Mouse (Mus musculus): ENCODE measurements around the gene Ctdspl.

The Ctdspl gene

DNA sequence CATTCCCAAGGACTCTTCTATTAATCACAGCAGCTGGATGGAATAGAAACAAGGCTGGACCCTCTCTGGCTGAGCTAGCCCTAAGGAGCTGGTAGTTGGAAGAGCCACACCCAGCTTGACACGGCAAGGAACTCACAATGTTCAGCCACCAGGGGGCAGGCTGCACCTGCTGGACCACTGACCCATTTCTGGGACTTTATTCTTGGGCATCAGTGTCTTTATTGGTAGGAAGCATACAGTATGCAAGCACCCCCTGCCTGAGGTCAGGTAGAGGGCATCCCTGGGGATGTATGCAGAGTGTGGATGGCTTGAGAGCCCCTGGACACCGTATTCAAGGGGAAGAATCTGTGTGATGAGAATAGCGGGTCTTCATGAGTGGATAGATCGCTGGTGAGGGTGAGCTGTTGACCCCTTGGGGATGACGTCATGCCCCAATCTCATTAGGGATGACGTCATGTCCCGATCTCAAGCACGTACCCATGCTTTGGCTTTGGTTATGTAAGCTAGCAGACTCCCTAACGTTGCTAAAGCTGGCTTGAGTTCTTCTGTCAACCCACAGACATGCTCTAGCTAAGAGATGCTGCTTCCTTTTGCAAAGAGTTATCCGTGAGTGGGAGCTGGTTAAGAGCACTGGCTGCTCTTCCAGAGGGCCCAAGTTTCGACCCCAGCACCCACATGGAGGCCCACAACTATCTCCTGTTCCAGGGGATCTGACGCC, 5.3 kb upstream of the Ctdspl start:
- DNase-seq (ENCODE audit: low spot score in 2 of 2): peak; percentile 66 to 73

GRCm38 (mm10) chr9:118921926-118922325, 4.3 kb upstream of the Ctdspl start:
- DNase-seq (ENCODE audit: low spot score in 2 of 2): no peak

DNA sequence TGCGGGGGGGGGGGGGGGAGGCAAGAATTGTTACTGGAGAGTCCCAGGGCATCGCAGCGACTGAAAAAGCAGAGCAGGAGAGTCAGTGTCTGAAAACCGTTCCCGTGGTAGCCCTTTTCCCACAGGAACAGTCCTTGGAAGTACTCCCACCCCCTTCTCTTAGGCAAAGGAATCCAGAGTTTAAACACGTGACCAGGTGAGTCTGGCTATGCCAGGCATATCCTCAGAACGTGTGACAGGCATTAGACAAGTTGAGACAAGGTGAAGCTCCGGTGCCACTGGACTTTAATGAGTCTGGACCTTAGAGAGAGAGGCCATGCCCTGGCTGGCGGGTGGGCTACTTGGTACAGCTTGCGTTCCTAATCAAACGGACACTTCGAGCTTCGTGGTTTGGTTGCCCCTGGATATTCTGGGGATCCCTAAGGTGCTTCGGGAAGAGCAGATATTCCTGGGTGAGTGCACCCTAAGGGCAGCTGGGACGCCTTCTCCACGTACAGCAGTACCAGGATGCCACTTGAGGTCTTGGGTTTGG, 1.6 kb upstream of the Ctdspl start:
- DNase-seq (ENCODE audit: low spot score in 2 of 2): no peak

DNA sequence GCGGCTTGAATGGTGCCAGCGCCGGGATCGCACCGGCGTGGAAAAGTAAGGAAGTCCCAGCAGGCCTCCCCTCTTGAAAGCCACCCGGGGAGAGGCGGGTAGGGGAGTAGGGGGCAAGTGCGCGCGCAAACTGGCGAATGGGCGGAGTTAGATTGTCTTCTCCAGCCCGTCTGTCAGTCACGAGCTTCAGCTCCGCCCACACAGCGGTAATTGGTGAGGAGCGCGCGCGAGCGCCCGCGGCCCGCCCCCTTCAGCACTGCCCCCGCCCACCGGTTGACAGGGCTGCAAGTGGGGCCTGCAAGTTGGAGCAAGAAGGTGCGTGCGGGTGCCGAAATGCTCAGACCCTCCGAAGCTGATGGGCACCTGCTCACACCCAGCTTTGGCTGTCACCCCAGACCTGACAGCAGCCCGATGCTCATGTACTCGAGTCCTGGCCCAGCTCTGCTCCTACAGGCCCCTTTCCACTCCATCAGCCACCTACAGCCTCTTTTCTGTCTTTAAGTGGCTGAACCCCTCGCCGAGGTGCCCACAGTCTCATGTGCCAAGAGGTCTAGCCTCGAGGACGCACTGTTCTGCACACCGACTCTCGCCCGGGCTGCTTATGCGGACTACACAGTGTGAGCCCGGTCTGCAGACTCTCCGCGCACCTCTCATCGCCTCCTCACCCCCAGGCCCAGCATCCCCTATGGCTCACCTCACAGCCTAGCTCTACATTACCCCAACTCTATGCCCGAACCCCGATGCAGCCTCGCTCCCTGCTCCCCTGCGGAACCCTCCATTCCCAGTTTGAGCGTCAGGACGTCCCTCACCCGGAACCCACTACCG, 755 bp upstream of the Ctdspl start:
- peak; percentile 94 to 95 for DNase-seq (ENCODE audit: low spot score in 2 of 2)

- DNase-seq (ENCODE audit: low spot score in 2 of 2): peak; percentile 75 to 79
These were observed 552 bp downstream of the Ctdspl start for GRCm38 (mm10) chr9:118926688-118927321.

DNA sequence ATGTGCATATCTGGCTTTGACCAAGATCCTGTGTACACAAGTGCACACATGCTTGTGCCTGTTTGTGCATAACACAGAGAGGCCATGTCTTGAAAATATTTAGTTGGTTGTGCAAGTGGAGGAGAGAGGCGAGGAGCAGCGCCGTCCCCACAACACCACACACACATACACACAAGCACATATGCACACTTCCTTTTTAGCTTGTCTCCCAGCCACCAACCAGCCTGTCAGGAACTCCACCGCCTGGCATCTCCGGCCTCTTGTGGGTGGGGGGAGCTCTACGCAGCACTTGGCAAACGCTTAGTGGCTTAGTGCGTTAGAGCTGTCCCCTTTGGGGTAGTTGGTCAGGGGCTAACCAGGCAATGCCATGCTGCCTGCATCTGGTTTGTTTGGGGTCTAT, 1.2 kb downstream of the Ctdspl start:
- DNase-seq (ENCODE audit: low spot score in 2 of 2): peak; percentile 45 to 60

GRCm38 (mm10) chr9:118928007-118928406, 1.8 kb downstream of the Ctdspl start:
- DNase-seq (ENCODE audit: low spot score in 2 of 2): no peak

GRCm38 (mm10) chr9:118928656-118929055, 2.4 kb downstream of the Ctdspl start:
- no peak for DNase-seq (ENCODE audit: low spot score in 2 of 2)

- DNase-seq (ENCODE audit: low spot score in 2 of 2): no peak
These were observed 4.4 kb downstream of the Ctdspl start for GRCm38 (mm10) chr9:118930611-118931010.

- DNase-seq (ENCODE audit: low spot score in 2 of 2): no peak
These were observed 7.5 kb downstream of the Ctdspl start for GRCm38 (mm10) chr9:118933800-118934199.

DNA sequence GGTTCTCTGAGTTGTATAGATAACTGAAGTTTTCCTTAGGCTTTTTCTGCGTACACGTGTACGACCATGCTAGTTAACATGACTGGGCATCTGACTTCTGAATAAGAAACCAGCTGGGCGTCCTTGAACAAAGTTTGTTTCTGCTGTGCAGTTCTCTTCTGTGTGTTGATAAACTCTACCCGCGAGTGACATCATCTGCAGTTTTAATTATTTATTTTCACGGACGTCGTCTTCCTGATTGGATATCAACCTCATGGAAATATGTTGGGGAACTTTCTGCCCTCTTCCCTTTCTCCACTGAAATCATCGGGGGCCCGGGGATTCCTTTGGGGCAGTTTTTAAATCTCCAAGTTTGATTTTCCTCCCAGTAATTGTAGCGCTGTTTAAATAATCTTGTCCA, 8.1 kb downstream of the Ctdspl start:
- no peak for DNase-seq (ENCODE audit: low spot score in 2 of 2)

DNA sequence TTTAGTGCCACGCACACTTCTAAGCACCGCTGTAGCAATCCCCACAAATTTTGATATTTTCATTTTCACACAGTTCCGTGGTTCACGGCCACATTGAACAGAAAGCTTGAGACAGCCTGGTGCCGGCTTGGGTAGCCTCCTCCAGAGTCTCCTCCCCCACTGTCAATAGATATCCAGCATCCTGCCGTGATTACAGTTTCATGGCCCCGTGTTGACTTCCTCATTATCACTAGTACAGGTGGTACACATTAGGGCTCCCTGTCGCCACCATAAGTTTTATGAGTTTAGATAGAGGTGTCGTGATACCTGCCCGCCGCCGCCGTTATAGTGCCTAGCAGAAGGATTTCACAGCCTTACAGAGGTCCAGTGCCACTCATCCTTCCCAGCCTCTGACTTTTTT, 8.8 kb downstream of the Ctdspl start:
- DNase-seq (ENCODE audit: low spot score in 2 of 2): no peak

- no peak for DNase-seq (ENCODE audit: low spot score in 2 of 2)
These were observed 9.8 kb downstream of the Ctdspl start for GRCm38 (mm10) chr9:118936071-118936470.

DNA sequence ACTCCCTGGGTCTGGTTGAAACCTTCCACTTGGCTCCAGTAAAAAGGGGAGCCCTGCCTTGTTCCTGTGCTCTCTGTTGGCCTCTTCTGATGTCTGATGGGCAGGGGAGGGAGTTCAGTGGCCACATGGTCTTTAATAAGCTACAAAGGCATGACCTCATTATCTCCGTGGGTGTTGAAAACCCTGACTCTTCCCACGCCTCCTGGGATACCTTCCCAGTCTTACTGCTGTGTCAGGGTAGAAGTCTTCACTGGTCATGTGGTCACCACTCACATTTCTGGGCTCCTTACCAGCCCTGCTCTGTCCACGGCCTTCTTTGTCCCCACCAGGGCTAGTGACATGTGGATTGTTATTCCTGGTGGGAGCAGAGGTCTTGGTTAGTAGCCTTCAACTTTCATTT, 11.3 kb downstream of the Ctdspl start:
- no peak for DNase-seq (ENCODE audit: low spot score in 2 of 2)

GRCm38 (mm10) chr9:118939410-118939809, 13.2 kb downstream of the Ctdspl start:
- DNase-seq (ENCODE audit: low spot score in 2 of 2): no peak

GRCm38 (mm10) chr9:118939831-118940230, 13.6 kb downstream of the Ctdspl start:
- no peak for DNase-seq (ENCODE audit: low spot score in 2 of 2)

DNA sequence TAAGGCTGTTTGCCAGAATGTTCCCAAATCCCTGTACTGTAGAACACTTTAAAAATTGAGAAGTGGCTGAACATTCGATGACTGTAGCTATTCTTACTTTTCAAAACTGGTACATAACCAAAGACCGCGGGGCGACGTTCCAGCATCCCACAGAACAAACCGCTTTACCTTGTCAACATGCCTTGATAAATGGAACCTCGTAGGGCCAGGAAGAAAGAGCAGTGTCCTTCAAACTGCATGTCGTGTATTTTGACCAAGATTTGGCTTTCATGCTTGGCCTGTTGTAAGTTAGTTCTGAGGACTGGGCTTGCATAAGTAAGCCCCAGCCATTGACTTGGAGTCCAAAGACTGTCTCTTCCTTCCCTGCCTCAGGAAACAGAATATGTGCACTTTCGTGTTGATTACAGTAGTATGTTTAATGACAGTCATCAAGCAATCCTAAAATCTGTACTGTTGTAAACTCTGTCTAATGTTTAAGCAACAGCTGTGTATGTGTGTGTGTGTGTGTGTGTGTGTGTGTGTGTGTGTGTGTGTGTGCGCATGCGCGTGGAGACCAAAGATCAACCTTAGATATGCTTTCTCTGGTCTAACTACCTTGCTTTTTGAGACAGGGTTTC, 14.4 kb downstream of the Ctdspl start:
- no peak for DNase-seq (ENCODE audit: low spot score in 2 of 2)

GRCm38 (mm10) chr9:118942030-118942429, 15.8 kb downstream of the Ctdspl start:
- no peak for DNase-seq (ENCODE audit: low spot score in 2 of 2)

DNA sequence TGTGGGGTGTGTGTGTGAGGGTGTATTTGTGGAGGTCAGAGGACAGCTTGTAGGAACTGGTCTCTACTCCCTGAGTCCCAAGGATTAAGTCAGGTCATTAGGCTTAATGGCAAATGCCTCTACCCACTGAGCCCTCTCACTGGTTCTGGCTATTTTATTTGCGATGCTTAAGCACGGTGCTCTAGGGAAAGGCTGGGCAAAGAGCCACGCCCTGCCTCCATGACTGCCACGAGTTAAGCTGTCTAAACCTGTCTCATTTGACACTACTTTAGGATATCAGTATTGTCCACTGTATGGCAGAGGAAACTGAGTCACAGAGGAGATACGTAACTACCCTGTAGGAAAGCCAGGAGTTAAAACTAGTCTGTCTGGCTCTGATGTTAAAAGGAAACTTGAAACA, 17.7 kb downstream of the Ctdspl start:
- DNase-seq (ENCODE audit: low spot score in 2 of 2): no peak

DNA sequence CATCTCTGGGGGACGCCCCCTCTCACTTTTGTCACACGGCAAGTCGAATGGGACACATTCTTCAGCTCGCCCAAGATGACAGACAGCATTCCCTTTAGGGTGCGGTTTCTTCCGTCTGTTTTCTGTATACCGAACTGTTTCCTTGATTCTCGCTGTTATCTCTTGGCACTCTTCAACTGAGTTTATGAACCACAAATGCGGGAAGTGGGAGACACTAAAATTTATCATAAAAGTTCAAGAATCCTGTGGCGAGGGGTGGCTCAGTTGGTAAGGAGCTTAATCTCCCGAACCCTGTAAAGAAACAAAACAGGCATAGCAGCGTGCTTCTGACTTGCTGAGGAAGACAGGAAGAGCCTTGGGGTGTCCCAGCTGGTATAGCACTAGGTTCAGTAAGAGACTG, 18.1 kb downstream of the Ctdspl start:
- DNase-seq (ENCODE audit: low spot score in 2 of 2): no peak

DNA sequence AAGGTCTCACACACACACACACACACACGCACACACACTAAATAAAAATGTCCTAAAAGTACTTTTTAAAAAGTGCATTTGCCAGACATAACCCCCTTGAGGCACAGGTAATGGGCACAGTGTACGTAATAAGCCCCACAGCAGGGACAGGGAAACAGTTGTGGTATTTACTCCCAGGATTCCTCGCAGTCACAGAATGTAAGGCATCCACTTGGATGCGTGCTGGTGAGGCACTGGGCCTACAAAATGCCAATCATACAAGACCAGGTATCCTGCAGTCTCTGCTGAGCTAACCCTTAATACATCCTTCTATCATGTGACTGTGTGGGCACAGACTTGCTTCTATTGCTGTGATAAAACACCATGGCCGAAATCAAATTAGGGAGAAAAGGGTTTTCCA, 22.2 kb downstream of the Ctdspl start:
- no peak for DNase-seq (ENCODE audit: low spot score in 2 of 2)

GRCm38 (mm10) chr9:118949124-118949523, 22.9 kb downstream of the Ctdspl start:
- DNase-seq (ENCODE audit: low spot score in 2 of 2): peak in 1 of 2 experiments; percentile 54

Data from right cerebral cortex, postnatal 36 days (tissue).